Mouse (Mus musculus) ES-E14 (cell line): ENCODE measurements around the gene Prss28.
A peak's percentile ranks its signal among the peaks of the same experiment; 100 is the strongest.

Experiments used
- CHD2 ChIP-seq: IDR thresholded peaks from 2 replicates; pipeline ENCODE4 v1.6.1; 2014; ENCODE audit warnings: mild to moderate bottlenecking, low read depth, low read length, inconsistent platforms
- HCFC1 ChIP-seq: IDR thresholded peaks from 2 replicates; pipeline ENCODE4 v1.6.1; 2012; ENCODE audit warnings: low read length, inconsistent platforms, borderline replicate concordance; ENCODE audit not compliant: insufficient read depth
- MAFK ChIP-seq: IDR thresholded peaks from 2 replicates; pipeline ENCODE4 v1.6.1; 2014; ENCODE audit warnings: mild to moderate bottlenecking, low read depth, low read length, inconsistent platforms; ENCODE audit not compliant: insufficient read depth
- ZC3H11A ChIP-seq: IDR thresholded peaks from 2 replicates; pipeline ENCODE4 v1.6.1; 2012; ENCODE audit warnings: low read depth, mild to moderate bottlenecking, inconsistent platforms, low read length, borderline replicate concordance
- ZNF384 ChIP-seq: IDR thresholded peaks from 2 replicates; pipeline ENCODE4 v1.6.1; 2012; ENCODE audit warnings: low read depth, low read length, inconsistent platforms

DNA sequence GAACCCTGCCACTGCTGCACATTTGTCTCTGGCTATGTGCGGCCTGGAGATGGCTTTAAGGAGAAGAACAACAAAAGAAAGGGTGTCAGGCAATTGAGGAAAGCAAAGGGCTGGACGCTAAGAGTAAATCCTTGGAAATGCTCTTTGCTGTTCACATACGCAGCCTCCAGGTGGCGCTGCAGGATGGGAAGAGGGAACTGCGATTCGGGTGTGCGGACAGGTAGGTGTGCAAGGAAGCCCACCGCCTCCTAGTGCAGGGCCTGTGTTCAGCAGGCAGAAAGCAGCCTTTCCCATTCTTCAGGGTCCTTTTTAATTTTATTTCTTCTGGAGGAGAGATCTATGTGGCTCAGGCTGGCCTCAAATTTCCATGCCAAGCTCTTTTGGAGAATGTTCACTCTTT is 25.5 kb downstream of the Prss28 start:
- TF ChIP-seq ZNF384 (no peak), ZC3H11A (peak; percentile 93), MAFK (no peak), HCFC1 (0 out of 2 replicates have a peak, but pooled peaks have one; percentile 38), CHD2 (no peak)
